Mouse (Mus musculus) induced T-regulatory cell, adult 2 months (primary cell): ENCODE measurements around the gene Dlk2.

Experiments used
- DNase-seq: peaks from one replicate; pipeline ENCODE4 v3.0.0-alpha.2; 2012; ENCODE audit warnings: low read depth

The Dlk2 gene

DNA sequence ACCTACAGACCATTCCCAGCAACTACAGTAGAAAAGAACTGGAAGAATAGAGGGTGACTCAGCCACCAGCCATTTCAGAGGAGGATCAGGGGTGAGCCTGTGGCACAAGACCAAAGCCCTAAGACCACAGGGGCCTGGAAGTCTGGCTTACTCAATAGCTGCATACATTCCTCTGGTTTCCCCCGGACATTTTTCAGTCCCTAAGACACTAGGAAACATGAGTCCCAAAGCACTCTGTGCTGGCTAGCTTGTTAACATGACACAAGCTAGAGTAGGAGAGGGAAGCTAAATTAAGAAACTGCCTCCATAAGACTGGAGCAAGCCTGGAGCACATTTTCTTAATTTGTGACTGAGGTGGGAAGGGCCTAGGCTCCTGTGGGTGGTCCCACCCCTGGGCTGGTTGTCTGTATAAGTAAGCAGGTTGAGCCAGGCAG, 23.4 kb upstream of the Dlk2 start:
- DNase-seq = no peak

DNA sequence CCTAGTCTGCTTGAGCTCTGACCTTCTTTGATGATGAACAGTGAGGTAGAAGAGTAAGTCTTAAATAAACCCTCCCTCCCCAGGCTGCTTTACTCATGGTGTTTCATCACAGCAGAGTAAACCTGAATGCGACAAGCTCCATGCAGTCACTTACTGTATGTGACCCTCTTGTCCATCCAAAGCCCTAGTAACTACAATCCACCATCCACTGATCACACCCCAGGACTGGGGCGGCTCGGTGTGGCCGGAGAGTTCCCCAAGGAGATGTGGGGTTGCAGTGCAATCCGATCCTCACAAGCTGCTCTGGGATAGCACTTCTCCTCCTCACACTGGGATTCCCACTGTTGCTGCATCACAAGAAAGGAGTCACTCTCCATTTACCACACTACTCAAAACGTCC, 22.8 kb upstream of the Dlk2 start:
- no peak for DNase-seq

DNA sequence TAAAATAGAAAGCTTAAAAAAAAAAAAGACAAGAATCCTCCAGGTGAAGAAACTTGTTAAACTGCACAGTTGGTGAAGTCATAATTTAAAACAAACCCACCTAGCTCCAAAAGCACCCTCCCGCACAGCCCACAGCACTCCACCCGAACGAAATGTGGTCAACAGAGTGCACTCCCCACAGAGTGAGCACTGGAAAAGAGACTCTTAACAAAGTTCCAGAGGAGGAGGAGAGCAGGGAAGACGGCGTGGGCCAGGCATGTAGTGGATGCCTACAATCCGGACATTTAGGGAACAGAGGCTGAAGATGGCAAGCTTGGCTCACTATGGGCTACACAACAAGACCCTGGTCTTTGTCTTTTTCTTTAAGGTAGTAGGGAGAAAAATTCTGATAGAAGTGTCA, 22.2 kb upstream of the Dlk2 start:
- DNase-seq = no peak

DNA sequence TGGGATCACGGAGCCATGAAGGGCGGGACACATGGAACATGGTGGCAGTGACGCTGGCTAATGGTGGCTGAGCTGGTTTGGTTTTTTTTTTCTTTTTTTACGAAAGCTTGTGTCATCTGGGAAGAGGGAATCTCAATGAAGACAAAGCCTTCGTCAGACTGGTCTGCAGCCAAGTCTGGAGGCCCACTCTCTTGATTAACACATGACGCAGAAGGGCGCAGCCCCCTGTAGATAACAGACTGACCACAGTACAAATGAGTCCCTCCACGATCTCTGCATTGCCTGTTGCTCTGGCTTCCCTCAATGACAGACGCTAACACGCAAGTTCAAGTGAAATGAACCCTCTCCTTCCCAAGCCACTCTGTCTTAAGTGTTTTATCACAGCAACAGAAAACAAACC, 21.7 kb upstream of the Dlk2 start:
- DNase-seq = no peak

DNA sequence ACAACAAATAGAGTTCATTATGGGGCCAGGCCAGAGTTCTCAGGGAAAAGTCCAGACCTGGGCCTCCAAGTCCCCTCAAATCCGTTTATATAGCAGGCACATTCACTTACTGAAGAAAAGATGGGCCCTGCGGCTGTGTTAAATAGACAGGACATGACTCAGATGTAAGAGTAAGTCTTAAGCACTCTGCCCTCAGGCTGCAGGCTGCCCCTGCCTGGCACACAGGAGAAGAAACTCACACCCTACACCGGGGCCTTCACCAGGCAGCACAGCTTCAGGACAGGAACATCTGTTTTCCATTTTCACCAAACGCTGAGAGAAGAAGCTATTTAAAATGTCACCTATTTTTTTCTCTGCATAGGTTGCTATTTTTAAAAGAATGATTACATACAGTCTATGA, 19.6 kb upstream of the Dlk2 start:
- no peak for DNase-seq

DNA sequence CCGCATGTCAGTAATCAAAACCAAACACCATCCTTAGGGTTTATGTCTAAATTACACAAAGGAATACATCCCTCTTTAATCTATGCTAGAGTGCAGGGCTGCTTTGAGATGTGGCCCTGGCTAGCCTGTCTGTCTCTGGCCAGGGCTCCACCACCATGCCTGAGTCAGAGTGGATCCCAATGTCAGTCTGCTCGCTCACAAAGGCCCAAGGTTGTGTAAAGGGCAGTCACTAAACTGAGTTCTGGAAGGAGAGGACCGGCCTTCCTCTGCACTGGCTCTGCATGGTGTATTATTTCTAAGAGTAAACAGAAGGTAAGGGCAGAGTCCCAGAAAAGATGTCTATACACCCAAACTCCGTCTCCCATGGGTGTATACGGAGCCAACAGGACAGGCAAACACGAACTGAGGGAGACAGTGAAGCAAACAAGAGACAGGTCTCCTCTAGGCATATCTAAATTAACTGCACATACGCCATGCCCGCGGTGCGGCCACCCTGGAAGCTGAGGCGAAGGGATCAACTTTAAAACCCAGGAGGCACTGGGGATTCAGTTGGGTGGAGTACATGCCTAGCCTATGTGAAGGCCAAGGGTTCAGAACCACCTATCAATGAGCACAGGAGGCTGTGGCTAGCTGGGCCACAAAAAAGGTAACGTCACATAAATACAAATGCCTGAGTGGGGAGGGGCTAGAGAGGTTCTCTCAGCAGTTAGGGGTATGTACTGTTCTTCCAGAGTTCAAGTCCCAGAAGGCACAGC, 19.0 kb upstream of the Dlk2 start:
- DNase-seq = no peak

DNA sequence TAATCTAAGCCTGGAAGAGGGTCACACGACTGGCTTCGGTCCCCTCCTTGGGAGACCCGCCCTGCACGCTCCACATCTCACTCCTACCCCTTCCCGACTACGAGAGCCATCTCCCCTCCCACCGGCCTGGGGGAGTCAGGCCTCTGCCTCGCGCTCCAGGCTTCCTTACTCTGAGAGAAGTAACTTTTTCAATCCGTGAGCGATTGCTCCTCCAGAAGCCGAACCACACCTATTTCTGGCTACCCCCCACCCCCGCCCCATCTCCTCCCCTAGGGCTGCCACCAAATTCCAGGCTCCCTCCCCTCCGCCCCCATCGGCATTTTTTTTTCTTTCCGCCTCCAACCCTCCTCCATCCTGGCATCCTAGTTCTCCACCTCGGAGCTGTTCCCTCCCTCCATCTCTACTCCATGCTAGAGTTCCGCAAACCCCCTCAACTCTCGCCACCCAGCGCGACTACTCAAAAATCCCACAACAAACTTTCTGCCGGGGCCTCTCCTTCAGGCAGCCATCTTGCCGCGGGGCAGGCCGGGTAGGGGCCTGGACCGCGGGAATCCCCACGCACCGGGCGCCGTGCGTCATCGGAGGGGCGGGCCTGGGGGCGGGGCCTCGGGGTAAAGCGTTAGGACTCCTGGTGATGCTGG, 14.6 kb upstream of the Dlk2 start, which contains the start of gene Tjap1:
Gene Tjap1 (minus strand): TSS at position 544 of the 641 bp plus-strand sequence.
- DNase-seq = peak; percentile 94

DNA sequence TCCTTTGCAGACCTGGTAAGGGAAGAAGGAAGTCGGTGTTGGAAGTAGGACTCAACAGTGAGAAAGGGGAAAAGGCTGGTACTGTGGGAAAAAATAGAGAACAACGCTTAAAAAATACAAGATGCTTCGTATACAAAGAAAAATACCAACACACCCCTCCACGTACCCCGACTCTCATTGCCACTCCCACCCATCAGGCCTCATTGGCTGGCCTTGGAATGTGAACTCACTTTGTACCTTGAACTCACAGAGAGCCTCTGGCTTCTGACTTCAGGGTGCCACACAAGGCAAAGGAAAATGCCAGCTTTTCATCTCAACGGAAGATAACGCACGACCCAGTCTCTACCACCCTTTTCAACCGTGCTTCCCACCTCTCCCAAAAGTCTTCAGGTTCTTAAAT, 14.1 kb upstream of the Dlk2 start:
- DNase-seq = no peak

DNA sequence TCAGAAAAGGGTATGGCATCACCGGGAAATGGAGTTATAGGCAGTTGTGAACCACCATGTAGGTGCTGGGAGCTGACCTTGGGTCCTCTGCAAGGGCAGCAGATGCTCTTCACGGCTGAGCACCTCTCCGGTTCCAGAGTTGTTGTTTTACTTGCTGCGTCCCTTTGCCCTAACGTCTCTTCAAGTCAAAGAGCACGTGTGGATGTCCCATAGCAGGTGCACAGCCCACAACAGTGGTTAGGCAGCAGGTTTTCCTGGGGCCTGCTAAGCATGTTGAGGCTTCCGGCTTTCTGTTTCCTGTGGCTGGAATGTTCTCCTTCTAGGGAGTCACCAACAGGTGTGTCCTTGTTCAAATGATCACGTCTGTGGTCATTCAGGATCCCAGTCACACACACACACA, 13.3 kb upstream of the Dlk2 start:
- peak; percentile 35 for DNase-seq

DNA sequence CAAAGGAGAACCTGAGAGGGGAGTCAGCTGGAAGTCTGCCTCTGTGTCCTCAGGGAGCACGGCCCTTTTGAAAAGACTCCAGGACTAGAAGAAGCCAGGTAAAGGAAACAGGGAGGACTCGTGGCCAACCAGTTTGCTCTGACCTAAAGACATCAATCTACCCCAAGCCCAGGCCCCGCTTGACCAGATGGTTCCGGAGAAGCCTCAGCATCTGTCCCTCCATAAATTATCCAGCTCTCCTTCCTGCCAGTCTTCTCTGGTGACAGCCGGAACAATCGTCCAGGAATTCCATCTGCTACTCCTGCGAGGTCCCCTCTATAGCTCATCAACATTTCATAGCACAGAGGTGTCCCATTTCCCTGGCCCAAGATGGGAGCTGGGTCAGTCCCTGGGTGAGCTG, 12.6 kb upstream of the Dlk2 start:
- DNase-seq = no peak

DNA sequence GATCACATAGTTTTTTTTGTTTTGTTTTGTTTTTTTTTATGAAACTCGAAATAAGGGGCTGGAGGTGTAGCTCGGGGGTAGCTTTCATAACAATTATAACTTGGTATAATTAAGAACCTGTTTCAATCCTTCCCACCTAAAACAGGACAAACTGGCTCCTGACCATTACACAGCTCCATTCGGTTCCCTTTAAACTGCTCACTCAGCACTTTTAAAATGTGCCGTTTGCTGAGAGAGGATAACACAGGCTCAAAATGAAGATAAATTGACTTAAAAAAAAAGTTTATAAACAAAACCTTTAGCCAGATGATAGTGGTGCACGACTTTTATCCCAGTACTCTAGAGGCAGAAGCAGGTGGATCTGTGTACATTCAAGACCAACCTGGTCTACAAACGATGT, 11.8 kb upstream of the Dlk2 start:
- no peak for DNase-seq

DNA sequence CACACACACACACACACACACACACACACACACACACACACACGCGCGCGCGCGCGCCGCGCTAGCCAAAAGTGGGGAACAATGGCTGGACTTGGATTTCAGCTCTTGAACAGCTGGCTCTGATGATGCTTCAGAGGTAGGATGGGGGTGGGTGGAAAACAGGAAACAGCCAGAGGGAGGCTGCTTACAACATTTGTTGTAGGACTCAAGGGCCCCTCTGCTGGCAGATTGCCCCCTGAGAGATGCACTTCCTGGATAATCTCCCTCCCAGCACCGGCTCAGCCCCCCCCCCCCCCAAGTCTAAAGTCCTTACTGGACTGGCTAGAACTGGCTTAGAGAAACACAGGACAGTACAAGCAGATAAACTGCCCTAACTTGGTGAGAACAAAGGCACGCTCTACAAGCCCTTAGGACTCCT, 9.5 kb upstream of the Dlk2 start:
- DNase-seq = no peak

DNA sequence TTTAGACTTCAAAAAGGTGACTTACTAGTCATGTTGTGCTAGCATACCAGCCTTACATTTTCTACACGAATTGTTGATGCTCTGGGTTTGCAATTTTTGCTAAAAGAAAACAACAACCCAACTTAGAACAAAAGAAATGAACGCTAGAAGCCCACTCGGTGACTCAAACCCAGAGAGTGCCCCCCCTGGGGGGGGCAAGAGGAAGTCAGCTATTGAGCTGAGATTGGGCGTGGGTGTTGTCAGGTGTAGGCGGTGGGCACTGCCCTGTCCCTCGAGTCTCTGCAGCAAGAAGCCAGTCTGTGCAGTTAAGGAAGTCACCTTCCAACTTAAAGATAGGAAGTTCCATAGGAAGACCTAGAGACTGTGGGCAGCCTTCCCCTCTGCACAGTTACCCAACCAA, 620 bp upstream of the Dlk2 start:
- DNase-seq = peak; percentile 62

DNA sequence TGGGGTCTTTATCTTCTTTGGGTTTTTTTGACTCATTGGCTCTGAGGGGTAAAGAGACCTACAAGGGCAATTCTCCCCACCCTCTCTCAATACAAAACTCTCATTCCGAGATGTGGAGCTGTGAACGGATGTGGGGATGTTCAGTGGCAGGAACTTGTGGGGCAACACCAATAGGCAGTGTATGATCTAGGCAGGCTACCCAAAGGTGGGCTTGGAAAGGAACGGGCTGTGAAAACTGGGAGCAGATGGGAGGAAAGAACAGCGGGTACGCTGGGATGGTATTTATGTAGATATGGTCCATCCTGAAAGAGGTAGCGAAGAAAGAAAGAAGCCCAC, 225 bp upstream of the Dlk2 start:
- peak; percentile 60 for DNase-seq

DNA sequence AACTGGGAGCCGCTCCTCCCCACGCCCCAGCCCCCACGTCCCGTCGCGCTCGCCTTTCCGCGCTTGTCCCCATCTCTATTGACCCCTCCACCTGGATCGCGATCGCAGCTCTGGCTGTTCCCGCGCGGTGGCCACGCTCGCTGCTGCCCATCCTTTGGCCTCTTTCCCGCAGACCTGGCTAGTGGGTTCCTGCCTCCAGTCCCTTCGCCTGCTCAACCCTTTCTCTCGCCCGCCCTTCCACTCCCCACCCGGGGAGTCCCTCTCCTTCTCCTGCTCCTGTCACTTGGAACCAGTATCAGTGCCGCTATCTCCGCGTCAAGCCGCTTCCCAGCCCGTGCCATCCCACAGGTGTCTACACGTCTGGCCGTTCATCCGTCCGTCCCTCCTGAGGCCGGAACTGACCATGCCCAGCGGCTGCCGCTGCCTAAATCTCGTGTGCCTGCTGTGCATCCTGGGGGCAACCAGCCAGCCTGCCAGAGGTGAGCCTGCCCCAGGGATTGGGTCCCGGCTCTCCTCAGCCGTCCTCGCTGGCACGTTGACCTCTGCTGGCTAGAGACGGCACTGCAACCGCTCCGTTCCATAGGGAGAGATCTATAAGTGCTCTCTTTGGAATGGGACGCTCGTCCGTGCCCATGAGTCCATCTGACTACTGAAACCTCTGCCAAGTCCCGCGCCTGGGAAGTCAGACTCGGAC, 1.1 kb downstream of the Dlk2 start:
- peak; percentile 85 for DNase-seq

DNA sequence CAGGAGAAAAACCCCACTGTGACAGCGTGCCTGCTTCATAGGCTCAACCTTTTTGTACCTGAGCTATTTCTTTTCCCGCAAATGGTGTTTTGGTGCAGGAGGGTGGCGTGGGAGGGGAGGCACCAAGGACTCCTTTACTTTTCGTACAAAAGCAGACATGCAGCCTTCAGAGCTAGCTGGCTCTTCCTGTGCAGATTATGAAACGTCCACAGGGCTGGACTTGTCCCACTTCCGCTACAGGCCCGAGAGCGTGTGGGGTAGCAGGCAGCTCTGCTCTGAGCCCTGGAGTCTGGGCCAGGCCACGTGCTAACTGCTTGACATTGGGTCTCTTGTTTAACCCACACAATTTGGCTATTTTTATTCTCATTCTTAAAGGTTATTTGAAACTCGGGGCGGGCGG, 4.7 kb downstream of the Dlk2 start:
- no peak for DNase-seq

DNA sequence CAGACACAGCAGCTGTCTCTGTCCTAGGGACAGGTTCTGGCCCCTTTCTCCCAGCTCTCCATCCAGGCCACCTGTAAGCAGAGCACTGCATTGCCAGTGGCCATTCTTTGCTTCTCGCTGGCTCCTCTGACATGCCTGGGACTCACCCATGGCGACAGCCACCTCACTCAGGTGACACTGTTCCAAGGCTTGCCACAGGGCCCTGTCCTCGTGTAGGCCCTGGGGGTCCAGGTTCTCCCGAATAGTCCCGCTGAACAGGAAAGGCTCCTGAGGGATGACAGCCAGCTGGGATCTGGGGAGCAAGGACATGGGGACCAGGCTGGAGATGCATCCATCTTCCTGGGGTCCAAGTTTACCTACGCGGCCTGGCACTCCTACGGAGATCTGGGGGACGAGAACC, 7.0 kb downstream of the Dlk2 start:
- DNase-seq = no peak

DNA sequence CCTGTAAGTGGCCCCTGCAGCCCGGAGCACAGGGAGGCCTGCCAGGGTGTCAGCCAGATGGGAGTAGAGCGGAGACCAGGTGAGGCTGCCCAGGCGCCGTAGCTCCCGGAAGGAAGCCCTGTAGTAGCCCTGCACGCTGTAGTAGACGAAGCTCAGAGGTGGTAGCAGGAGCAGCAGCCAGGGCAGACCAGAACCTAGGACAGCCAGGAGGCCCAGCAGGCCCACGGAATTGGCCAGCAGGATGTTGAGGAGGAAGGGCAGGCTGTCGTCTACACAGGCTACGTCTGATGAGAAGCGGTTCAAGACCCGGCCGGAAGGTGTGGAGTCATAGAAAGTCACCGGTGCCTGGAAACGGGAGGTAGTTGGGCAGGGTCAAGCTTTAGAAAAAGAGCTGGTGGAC, 9.7 kb downstream of the Dlk2 start:
- DNase-seq = no peak

DNA sequence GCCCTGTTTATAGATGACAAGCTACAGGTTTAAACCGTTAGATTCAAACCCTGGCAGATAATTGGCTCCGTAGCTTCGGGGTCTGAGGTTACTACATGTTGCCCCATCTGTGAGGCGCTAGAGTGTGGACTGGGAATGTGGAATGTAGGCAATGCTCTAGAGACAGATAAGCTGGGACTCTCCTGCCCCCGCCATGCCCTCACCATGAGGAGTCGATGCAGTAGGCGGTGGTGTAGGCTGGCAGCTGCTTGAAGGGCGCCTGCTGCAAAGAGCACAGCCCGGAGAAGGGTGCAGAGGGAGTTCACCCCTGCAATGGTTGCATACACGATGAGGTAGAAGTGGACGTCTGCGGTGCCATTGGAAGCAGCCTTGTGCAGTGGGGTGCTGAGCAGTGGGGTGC, 12.6 kb downstream of the Dlk2 start:
- DNase-seq = no peak

DNA sequence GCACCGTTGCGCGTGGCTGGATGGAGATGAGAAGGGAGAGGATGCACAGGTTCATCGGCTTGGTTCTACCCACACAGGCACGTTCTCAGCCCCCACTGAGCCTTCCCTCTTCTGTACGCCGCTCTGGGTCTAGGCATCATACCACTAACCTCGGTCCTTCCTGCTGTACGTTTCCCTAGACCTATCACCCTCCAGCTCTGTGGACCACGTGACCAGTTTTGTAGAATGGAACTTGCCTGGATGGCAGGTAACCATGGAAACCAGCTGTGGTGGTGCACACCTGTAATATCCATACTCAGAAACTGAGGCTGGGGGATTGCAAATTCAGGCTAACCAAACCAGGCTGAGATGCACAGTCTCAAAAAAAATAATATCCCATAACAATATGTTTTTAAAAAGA, 13.3 kb downstream of the Dlk2 start:
- DNase-seq = no peak

DNA sequence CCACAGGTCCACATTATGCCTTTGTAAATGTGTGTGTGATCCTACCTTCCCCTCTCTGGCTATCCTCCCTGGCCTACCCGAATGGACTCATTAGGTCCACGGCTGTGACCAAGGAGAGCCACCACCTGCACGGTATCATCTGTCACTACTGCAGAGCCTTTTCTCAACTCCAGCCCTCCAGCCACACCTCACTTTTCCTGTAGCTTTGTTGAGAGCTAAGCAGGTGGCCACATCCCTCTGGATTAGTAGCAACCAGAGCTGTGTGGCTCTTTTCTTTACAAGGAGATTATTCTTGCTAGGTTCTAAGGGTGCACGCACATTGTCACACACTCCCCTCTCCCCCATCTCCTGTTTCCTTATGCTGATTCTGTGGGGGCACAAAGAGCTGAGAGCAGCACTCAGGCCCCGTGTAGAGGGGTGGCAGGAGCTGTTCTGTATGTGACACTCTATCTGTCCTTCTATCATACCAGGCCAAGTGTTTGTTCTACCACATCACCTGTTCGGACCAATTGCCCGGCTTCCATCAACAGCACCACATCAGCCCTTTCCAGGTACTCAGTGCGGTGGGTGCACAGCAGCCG, 16.0 kb downstream of the Dlk2 start:
- no peak for DNase-seq

DNA sequence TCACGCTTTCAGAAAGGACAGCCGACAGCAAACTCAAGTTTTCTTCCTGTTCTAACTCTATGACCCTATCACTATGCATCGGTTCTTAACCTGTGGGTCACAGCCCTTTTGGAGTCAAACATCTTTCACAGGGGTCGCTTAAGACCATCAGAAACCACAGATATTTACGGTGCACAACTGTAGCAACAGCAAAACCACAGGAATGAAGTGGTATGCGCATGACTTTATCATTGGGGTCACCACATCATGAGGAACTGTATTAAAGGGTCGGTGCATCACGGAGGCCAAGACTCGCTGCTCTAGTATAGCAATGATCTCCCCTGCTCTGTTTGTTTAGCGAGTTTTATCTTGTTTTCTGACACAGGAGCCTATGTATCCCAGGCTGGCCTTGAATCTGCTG, 18.6 kb downstream of the Dlk2 start:
- DNase-seq = no peak

DNA sequence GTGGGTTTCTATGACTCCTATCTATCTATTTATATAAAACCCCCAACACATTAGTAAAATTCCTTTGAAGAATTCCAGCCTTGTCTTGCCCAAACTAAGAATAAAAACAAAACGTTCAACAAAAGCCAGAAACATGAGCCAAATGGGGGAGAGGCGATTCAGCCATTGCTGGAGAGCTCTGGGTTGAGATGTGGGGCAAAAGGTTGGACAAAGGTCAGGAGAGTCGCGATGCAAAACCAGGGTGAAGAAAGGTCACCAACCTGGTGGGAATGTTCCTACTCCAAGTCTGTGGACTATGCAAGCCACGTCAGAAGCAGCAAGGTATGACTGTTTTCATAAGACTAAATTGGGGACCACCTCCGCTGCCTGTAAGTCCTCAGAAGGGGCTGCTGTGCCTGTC, 23.3 kb downstream of the Dlk2 start:
- no peak for DNase-seq
